Mouse (Mus musculus) kidney, embryonic 16.5 days (tissue): ENCODE data around the gene Twist2. TPM values are rescaled to one million over a fixed set of nuclear protein-coding genes. Genes with fewer than 3 reads are reported as not detected.
A peak's percentile ranks its signal among the peaks of the same experiment; 100 is the strongest.

ENCODE experiments used
- ATAC-seq: fragments of 200-750 bp; cut with Nextera tagmentation; 2 replicates; pipeline ENCODE4 v1.8.0; 2017; ENCODE audit warnings: moderate TSS enrichment; ENCODE audit not compliant: low FRiP score, low TSS enrichment
- H3K27ac ChIP-seq: fragments of 300-500 bp; sonication (generic); 2 replicates; pipeline ENCODE4 v1.5.1; 2014; ENCODE audit warnings: low read length
- H3K27me3 ChIP-seq: fragments of 300-500 bp; sonication (generic); 2 replicates; pipeline ENCODE4 v1.6.1; 2014; ENCODE audit warnings: low read length, control low read depth, mixed read lengths; ENCODE audit not compliant: insufficient read depth
- H3K36me3 ChIP-seq: fragments of 300-500 bp; sonication (generic); 2 replicates; pipeline ENCODE4 v1.6.1; 2014; ENCODE audit warnings: low read length, control low read depth, mixed read lengths; ENCODE audit not compliant: insufficient read depth
- H3K4me1 ChIP-seq: fragments of 300-500 bp; sonication (generic); 2 replicates; pipeline ENCODE4 v1.6.1; 2014; ENCODE audit warnings: low read length, control low read depth, mixed read lengths; ENCODE audit not compliant: insufficient read depth
- H3K4me2 ChIP-seq: fragments of 300-500 bp; sonication (generic); replicated peaks from 2 replicates; pipeline ENCODE4 v1.6.1; 2014; ENCODE audit warnings: low read depth, low read length
- H3K4me3 ChIP-seq: fragments of 300-500 bp; sonication (generic); 2 replicates; pipeline ENCODE4 v1.5.1; 2014; ENCODE audit warnings: mild to moderate bottlenecking, low read length
- H3K9ac ChIP-seq: fragments of 300-500 bp; sonication (generic); replicated peaks from 2 replicates; pipeline ENCODE4 v1.6.1; 2014; ENCODE audit warnings: low read length
- H3K9me3 ChIP-seq: fragments of 300-500 bp; sonication (generic); 2 replicates; pipeline ENCODE4 v1.6.1; 2016; ENCODE audit warnings: low read length, control low read depth
- WGBS: fragments of 180-500 bp; shearing (Covaris S2); extraction: QIAGEN DNeasy Blood & Tissue Kit; methylation state at CpG from one replicate; pipeline ENCODE4 v1.1.7; 2014; 5-methylcytosine and 5-hydroxymethylcytosine counted together
- polyA plus RNA-seq: library from polyadenylated mRNA; unstranded; fragments of >200 nt; fragmentation: Nextera tagmentation; extraction: Ambion mirVana; gene quantifications from 2 replicates; pipeline ENCODE4 v1.2.1, GENCODE M21; 2015

Gene Twist2
- polyA plus RNA-seq, 1 experiment from 2014 or later, result 8.3 TPM

DNA sequence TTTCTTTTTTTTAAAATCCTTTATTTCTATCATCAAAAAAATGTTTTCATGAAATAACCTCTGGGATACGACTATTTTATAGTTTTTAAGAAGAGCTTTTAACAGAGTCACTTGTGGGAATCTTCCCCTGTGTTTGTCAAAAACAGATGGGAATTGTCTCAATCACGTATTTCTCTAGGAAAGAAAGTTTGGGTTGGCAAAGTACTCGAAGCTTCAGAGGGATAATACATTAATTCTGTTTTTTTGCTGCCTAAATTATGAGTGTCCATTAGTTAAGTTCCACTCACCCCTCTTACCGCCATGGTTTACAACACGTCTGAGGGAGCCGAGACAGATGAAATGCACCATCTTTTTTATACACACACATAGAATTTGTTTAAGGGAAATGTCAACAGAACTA lies 2.2 kb downstream of the Twist2 start:
- Histone ChIP-seq H3K27ac (no peak overlapping the region), H3K4me2 (no peak overlapping the region), H3K4me1 (peaks cover 29% of the 10 kb centered on the region), H3K9me3 (no peaks in the 10 kb centered on the region), H3K36me3 (no peaks in the 10 kb centered on the region), H3K4me3 (no peak overlapping the region), H3K27me3 (peaks cover 66% of the 10 kb centered on the region), H3K9ac (no peak overlapping the region)
- WGBS, result 51% methylated on average over 6 of the region's 6 CpGs
- ATAC-seq, result no peak

DNA sequence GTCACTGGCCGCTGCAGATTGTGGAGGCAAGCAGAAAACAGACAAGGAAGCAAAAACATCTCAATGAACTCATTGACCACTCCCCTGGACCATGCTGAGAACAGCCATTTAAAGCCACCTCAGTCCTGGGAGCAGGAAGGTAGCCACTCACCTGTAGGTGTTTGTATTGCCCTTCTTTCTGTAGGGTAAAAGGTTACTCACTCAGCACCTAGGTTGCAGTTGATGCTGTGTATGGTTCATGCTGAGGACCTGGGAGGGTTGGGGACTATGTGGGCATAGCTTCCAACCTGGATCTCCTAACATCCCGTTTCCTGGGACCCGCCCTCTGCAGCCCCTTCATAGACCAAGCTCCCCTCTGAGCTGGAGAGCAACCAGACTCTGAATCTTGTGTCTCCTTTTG lies 14.8 kb downstream of the Twist2 start:
- 47% methylated on average over 3 of the region's 3 CpGs for WGBS
- no peak for ATAC-seq
- no peak overlapping the region for H3K4me2 ChIP-seq
- no peak overlapping the region for H3K4me3 ChIP-seq
- peaks cover 4% of the 10 kb centered on the region for H3K27me3 ChIP-seq
- H3K9ac ChIP-seq, result no peak overlapping the region
- no peaks in the 10 kb centered on the region for H3K36me3 ChIP-seq
- peaks cover 13% of the 10 kb centered on the region for H3K4me1 ChIP-seq
- no peaks in the 10 kb centered on the region for H3K9me3 ChIP-seq
- no peak overlapping the region for H3K27ac ChIP-seq

DNA sequence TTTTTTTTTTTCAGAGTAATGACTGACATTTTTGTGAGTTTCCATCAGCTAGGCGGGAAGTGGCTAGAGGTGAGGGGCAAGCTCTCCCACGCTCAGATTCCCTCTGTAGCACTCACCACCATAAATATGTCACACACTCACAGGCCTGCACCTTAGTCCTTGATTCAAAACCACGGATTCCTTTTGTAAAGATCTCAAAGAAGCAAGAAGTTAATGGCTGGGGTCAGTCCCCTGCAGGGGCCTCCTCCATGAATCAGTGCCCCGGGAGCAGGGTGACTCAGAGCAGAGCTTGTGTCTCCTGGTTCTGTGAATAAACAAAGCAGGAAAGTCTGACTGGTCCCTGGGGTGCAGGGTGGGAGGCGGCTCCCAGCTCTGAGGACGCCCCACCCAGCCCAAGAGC lies 15.3 kb downstream of the Twist2 start:
- no peak overlapping the region for H3K4me3 ChIP-seq
- WGBS, result 6% methylated on average over 5 of the region's 6 CpGs
- H3K36me3 ChIP-seq, result no peaks in the 10 kb centered on the region
- peak; percentile 81 for ATAC-seq
- no peaks in the 10 kb centered on the region for H3K9me3 ChIP-seq
- H3K4me2 ChIP-seq, result no peak overlapping the region
- H3K27ac ChIP-seq, result no peak overlapping the region
- H3K9ac ChIP-seq, result no peak overlapping the region
- peaks cover 13% of the 10 kb centered on the region for H3K4me1 ChIP-seq
- peaks cover 4% of the 10 kb centered on the region for H3K27me3 ChIP-seq

DNA sequence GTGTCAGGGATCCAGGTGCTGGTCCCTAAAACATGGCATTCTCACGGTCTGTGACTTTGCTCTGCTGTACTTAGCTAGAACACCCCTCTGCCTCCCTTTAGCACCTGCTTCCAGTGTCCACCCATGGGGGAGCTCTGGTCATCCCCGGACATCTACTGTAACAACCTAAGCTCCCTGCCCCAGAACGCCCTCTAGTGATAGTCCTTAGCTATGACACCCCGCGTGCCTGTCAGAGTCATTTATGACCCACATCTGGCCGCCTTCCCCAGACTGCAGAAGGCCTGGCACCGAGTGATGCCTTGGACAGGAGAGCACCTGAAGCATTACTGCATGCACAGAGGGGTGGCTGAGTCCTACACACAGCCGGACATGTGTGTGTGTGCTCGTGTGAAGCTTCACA lies 18.0 kb downstream of the Twist2 start:
- Histone ChIP-seq H3K4me3 (no peak overlapping the region), H3K4me1 (peaks cover 13% of the 10 kb centered on the region), H3K27me3 (peaks cover 4% of the 10 kb centered on the region), H3K36me3 (no peaks in the 10 kb centered on the region), H3K27ac (no peak overlapping the region), H3K9me3 (no peaks in the 10 kb centered on the region), H3K9ac (no peak overlapping the region), H3K4me2 (no peak overlapping the region)
- ATAC-seq, result no peak
- WGBS, result 50% methylated on average over 9 of the region's 9 CpGs

DNA sequence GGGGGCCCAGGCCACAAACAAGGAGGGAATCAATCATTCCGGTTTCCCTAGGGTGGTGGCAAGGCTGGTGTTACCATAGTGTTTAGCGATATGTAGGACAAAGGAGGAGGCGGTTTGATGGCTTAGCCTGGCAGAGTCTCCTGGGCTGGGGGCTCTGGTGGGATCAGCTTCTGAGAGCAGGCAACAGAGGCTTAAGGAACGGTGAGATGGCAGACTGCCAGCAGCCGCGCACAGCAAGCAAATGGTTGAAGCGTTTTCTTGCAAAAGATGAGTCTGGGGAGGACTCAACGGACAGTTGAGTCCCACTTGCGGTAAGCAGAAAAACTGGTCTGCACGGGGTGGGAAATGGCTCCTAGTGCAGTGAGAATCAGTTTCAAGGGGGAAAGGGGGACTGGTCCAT lies 19.3 kb downstream of the Twist2 start:
- Histone ChIP-seq H3K36me3 (no peaks in the 10 kb centered on the region), H3K9me3 (no peaks in the 10 kb centered on the region), H3K4me3 (no peak overlapping the region), H3K27ac (no peak overlapping the region), H3K4me2 (no peak overlapping the region), H3K4me1 (peaks cover 13% of the 10 kb centered on the region), H3K9ac (no peak overlapping the region), H3K27me3 (peaks cover 4% of the 10 kb centered on the region)
- 74% methylated on average over 10 of the region's 10 CpGs for WGBS
- ATAC-seq, result no peak

DNA sequence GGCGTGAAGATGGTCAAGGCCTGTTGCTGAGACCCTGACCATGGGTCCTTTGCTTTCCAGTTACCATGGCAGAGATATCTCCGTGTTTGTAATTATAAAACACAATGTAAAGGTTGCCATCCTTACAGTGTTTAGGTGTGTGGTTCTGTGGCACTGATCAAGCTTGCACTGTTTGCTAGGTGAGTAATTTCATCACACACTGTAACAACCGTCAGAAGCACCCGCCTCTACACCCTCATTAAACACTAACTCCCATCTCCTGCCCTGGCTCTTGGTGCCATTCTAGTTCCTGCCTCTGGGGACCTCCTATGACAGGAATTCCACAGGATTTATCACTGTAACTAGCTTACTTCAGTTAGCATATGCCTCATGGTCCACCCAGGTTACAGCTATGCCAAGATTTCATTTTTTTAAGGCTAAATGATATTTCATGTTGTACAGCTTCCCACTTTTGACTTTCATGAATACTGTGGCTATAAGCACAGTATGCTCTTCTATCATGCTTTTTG lies 21.1 kb downstream of the Twist2 start:
- Histone ChIP-seq H3K4me2 (no peak overlapping the region), H3K36me3 (no peaks in the 10 kb centered on the region), H3K4me1 (no peaks in the 10 kb centered on the region), H3K9me3 (no peaks in the 10 kb centered on the region), H3K4me3 (no peak overlapping the region), H3K27me3 (peaks cover 4% of the 10 kb centered on the region), H3K9ac (no peak overlapping the region), H3K27ac (no peak overlapping the region)
- WGBS, result 77% methylated on average over 4 of the region's 4 CpGs
- no peak for ATAC-seq

DNA sequence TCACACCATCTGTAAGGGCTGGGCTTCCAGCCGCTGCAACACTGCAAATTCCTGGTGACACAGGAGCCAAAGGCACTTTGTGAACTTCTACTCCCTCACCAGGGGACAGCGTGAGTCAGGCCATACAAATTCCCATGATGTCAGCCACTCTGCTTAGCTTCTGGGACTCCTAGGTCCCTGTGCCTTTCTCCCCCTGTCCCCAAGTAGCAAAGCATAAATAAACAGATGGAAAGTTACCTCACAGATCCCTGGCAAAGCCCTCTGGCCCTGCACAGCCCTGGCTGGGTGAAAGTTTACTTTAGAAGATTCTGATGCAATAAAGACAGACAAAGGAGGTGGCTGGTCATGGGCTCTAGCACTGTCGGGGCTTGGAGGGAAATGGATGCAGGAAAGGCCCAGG lies 22.3 kb downstream of the Twist2 start:
- Histone ChIP-seq H3K4me3 (no peak overlapping the region), H3K4me1 (no peaks in the 10 kb centered on the region), H3K4me2 (no peak overlapping the region), H3K27ac (no peak overlapping the region), H3K36me3 (no peaks in the 10 kb centered on the region), H3K9ac (no peak overlapping the region), H3K27me3 (peaks cover 4% of the 10 kb centered on the region), H3K9me3 (no peaks in the 10 kb centered on the region)
- WGBS, result 37% methylated on average over 3 of the region's 3 CpGs
- ATAC-seq, result no peak

DNA sequence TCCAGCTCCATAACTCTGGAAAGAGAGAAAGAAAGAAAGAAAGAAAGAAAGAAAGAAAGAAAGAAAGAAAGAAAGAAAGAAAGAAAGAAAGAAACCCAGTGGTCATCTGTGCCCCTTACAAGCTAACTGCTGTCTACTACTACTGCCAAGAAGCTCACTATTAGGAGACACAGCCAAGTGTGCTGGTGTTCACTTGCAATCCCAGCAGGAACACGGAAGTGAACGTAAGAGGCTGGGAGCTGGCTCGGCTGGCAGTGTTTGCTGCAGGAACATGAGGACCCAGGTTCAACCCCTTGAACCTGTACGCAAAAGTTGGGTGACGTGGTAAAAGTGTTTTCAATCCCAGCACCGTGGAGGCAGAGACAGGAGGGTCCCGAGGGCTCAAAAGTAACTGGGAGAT lies 22.7 kb downstream of the Twist2 start:
- ATAC-seq, result no peak
- Histone ChIP-seq H3K4me1 (no peaks in the 10 kb centered on the region), H3K9ac (no peak overlapping the region), H3K4me3 (no peak overlapping the region), H3K27me3 (peaks cover 4% of the 10 kb centered on the region), H3K36me3 (no peaks in the 10 kb centered on the region), H3K4me2 (no peak overlapping the region), H3K9me3 (no peaks in the 10 kb centered on the region), H3K27ac (no peak overlapping the region)
- WGBS, result 86% methylated on average over 7 of the region's 7 CpGs

DNA sequence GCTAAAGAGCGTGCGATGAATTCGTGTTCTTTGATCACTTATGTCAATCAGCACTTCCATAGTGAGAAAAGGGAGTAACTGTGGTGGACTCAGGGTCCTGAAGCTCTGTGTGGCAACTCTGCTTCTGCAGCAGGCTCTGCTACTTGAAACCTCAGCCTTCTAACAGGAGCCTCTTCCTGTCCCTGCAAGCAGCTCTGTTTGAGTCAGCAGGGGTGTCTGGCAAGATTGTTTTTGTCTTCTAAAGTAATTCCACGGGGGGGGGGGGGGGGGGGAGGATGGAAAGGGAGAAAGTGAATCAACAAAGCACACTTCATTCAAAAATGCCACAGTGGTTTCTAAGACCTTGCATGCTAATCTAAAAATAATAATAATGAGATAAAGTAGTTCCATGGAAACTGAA lies 24.0 kb downstream of the Twist2 start:
- H3K36me3 ChIP-seq, result no peaks in the 10 kb centered on the region
- WGBS, result 48% methylated on average over 4 of the region's 4 CpGs
- H3K4me3 ChIP-seq, result no peak overlapping the region
- H3K4me1 ChIP-seq, result no peaks in the 10 kb centered on the region
- H3K27ac ChIP-seq, result no peak overlapping the region
- H3K9me3 ChIP-seq, result no peaks in the 10 kb centered on the region
- no peaks in the 10 kb centered on the region; the same call in 1 of the 2 replicates for H3K27me3 ChIP-seq
- ATAC-seq, result no peak
- H3K9ac ChIP-seq, result no peak overlapping the region
- no peak overlapping the region for H3K4me2 ChIP-seq

DNA sequence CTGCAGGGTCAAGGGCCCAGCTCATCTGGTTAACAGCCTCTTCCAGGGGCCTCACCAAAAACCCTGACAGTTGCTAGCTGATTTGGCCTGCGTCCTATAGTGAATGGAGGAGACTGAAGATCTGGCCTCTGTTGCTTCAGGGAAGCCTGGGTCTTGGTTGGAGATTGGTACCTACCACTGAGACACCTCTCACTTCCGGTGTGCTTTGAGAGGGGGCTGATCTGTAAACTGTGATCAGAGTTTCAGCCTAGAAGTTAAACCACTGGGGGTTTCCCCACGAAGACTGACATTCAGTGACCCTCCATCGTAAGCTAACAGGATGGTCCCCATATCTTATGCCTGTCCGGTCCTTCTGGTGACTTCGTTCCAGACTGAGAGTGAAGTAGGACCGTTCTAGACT lies 30.7 kb downstream of the Twist2 start:
- Histone ChIP-seq H3K27me3 (no peaks in the 10 kb centered on the region), H3K4me2 (no peak overlapping the region), H3K9ac (no peak overlapping the region), H3K27ac (no peak overlapping the region), H3K9me3 (no peaks in the 10 kb centered on the region), H3K4me3 (no peak overlapping the region), H3K4me1 (no peaks in the 10 kb centered on the region), H3K36me3 (no peaks in the 10 kb centered on the region)
- 92% methylated on average over 7 of the region's 7 CpGs for WGBS
- no peak for ATAC-seq
